Mouse (Mus musculus) MEL (cell line): ENCODE results near the gene Apc2.

Source experiments
- CHD2 ChIP-seq: IDR thresholded peaks from 2 replicates; pipeline ENCODE4 v1.6.1; 2011; ENCODE audit warnings: low read length, improper control_type of control experiment
- CTCF ChIP-seq, 3 experiments: IDR thresholded peaks in 2 of 3; conservative IDR thresholded peaks in 1 of 3; 2 replicates each; pipeline ENCODE4 v1.5.1; 2011 to 2012; ENCODE audit warnings: low read length in 3 of 3, low read depth in 2 of 3, mild to moderate bottlenecking in 2 of 3, improper control_type of control experiment in 1 of 3, inconsistent platforms in 1 of 3, mixed read lengths in 1 of 3, moderate library complexity in 1 of 3; ENCODE audit not compliant: control insufficient read depth in 1 of 3, insufficient read depth in 1 of 3, poor library complexity in 1 of 3, severe bottlenecking in 1 of 3
- E2F4 ChIP-seq: IDR thresholded peaks from 2 replicates; pipeline ENCODE4 v1.6.1; 2011; ENCODE audit warnings: low read depth, low read length, improper control_type of control experiment, borderline replicate concordance
- ELF1 ChIP-seq: IDR thresholded peaks from 2 replicates; pipeline ENCODE4 v1.6.1; 2014; ENCODE audit warnings: low read depth, mild to moderate bottlenecking, inconsistent platforms, low read length, improper control_type of control experiment, moderate library complexity
- HCFC1 ChIP-seq: IDR thresholded peaks from 2 replicates; pipeline ENCODE4 v1.6.1; 2012; ENCODE audit warnings: low read depth, mild to moderate bottlenecking, inconsistent platforms, low read length, improper control_type of control experiment, moderate library complexity
- MAFK ChIP-seq: IDR thresholded peaks from 2 replicates; pipeline ENCODE4 v1.6.1; 2011; ENCODE audit warnings: low read depth, mild to moderate bottlenecking, low read length, improper control_type of control experiment, borderline replicate concordance
- MAZ ChIP-seq: IDR thresholded peaks from 2 replicates; pipeline ENCODE4 v1.6.1; 2012; ENCODE audit warnings: low read depth, mild to moderate bottlenecking, inconsistent platforms, low read length, improper control_type of control experiment
- POLR2A ChIP-seq, 2 experiments: IDR thresholded peaks; 2 replicates each; pipeline ENCODE4 v1.6.1; 2011 to 2012; ENCODE audit warnings: low read length in 2 of 2, mild to moderate bottlenecking in 2 of 2, control low read depth in 1 of 2, improper control_type of control experiment in 1 of 2, low read depth in 1 of 2, moderate library complexity in 1 of 2; ENCODE audit not compliant: control insufficient read depth in 1 of 2, insufficient read depth in 1 of 2, poor library complexity in 1 of 2
- SMC3 ChIP-seq: IDR thresholded peaks from 2 replicates; pipeline ENCODE4 v1.6.1; 2011; ENCODE audit warnings: low read depth, low read length, improper control_type of control experiment
- TAL1 ChIP-seq: IDR thresholded peaks from 2 replicates; pipeline ENCODE4 v1.6.1; 2012; ENCODE audit warnings: mild to moderate bottlenecking, inconsistent platforms, low read length, moderate library complexity, mixed read lengths
- USF1 ChIP-seq: IDR thresholded peaks from 2 replicates; pipeline ENCODE4 v1.6.1; 2014; ENCODE audit warnings: low read depth, mild to moderate bottlenecking, inconsistent platforms, low read length, improper control_type of control experiment, moderate library complexity
- ZMIZ1 ChIP-seq: IDR thresholded peaks from 2 replicates; pipeline ENCODE4 v1.6.1; 2012; ENCODE audit warnings: low read depth, mild to moderate bottlenecking, inconsistent platforms, low read length, improper control_type of control experiment, moderate library complexity

GRCm38 (mm10) chr10:80330084-80330483 is 34.3 kb downstream of the Apc2 start:
- TF ChIP-seq E2F4 (no peak), POLR2A (IDR thresholded peaks at IDR 0.05; ENCODE audit: control insufficient read depth in 1 of 2, insufficient read depth in 1 of 2, low read depth in 1 of 2, low read length in 2 of 2, poor library complexity in 1 of 2) (peak in 1 of 2 experiments; percentile 58; a peak in 1 of 4 replicates), MAFK (no peak), USF1 (no peak), ELF1 (no peak), CTCF (IDR thresholded peaks at IDR 0.05 in 2 of 3, conservative IDR thresholded peaks at IDR 0.05 in 1 of 3; ENCODE audit: control insufficient read depth in 1 of 3, insufficient read depth in 1 of 3, low read depth in 2 of 3, low read length in 3 of 3, poor library complexity in 1 of 3, severe bottlenecking in 1 of 3) (0 out of 6 replicates have a peak, but pooled peaks of 1 of the 3 experiments have one; percentile 0), MAZ (no peak), ZMIZ1 (no peak), CHD2 (no peak), SMC3 (no peak), TAL1 (no peak), HCFC1 (0 out of 2 replicates have a peak, but pooled peaks have one; percentile 2)
